Mouse (Mus musculus): ENCODE measurements around the gene Lrmda. TPM values are rescaled to one million over a fixed set of nuclear protein-coding genes. Genes with fewer than 3 reads are reported as not detected.

Lrmda gene
- polyA plus RNA-seq, 1 experiment from 2014 or later, result 0.80 TPM

GRCm38 (mm10) chr14:22036338-22036737 is 16.8 kb downstream of the Lrmda start:
- no peaks in the 10 kb centered on the region for H3K9me3 ChIP-seq (ENCODE audit: control insufficient read depth, low read length)
- H3K9ac ChIP-seq (ENCODE audit: low read depth, low read length), result no peak overlapping the region
- ATAC-seq, result no peak
- whole genome bisulfite sequencing, result 28% methylated on average over 6 of the region's 6 CpGs
- peaks cover 17% of the 10 kb centered on the region for H3K4me1 ChIP-seq (ENCODE audit: control insufficient read depth, insufficient read depth, low read depth, low read length)
- H3K4me3 ChIP-seq (ENCODE audit: low read length), result no peak overlapping the region
- no peaks in the 10 kb centered on the region for H3K36me3 ChIP-seq (ENCODE audit: control insufficient read depth, insufficient read depth, low read length)
- no peak overlapping the region for H3K27ac ChIP-seq (ENCODE audit: low read depth, low read length)
- no peak overlapping the region for H3K4me2 ChIP-seq (ENCODE audit: low read length)
- H3K27me3 ChIP-seq (replicated peaks; ENCODE audit: control insufficient read depth, insufficient read depth, low read length), result peaks cover 2% of the 10 kb centered on the region

DNA sequence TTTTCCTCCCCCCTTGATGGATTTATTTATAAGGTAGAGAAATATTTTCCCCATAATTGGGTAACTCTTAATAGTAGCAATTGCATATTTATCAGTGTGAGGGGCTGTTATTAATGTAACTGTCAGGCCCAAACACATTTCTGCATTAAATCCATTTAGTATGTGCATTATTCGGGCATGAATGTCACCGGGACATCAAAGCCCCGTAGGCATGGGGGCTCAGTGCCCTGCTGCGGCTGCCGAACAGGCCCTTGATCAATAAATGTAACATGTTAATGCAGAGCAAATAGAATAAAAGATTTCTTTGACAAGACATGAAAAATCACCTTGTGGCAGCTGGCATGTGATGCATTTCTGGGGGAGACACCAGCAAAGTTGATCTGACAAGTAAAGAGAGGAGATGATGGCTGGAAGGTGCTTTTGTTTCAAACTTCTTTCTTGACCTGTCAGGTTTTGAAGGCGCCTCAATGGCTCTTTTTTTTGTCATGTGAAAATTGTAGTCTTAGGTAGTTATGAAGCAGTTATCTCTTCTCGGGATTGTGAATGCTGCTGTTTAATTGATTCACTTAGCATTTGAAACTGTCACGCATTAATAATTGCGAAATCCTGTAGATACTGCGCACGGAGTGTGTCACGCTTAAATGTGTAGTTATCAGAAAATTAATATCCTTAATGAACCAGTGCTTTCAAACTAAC is 17.4 kb downstream of the Lrmda start:
- no peak overlapping the region for H3K9ac ChIP-seq (ENCODE audit: low read depth, low read length)
- H3K4me1 ChIP-seq (ENCODE audit: control insufficient read depth, insufficient read depth, low read depth, low read length), result peaks cover 17% of the 10 kb centered on the region
- H3K27ac ChIP-seq (ENCODE audit: low read depth, low read length), result no peak overlapping the region
- H3K27me3 ChIP-seq (replicated peaks; ENCODE audit: control insufficient read depth, insufficient read depth, low read length), result peaks cover 2% of the 10 kb centered on the region
- 34% methylated on average over 12 of the region's 12 CpGs for WGBS
- H3K4me2 ChIP-seq (ENCODE audit: low read length), result peak overlapping the region; percentile 39
- no peaks in the 10 kb centered on the region for H3K9me3 ChIP-seq (ENCODE audit: control insufficient read depth, low read length)
- no peak for ATAC-seq
- H3K36me3 ChIP-seq (ENCODE audit: control insufficient read depth, insufficient read depth, low read length), result no peaks in the 10 kb centered on the region
- no peak overlapping the region for H3K4me3 ChIP-seq (ENCODE audit: low read length)

GRCm38 (mm10) chr14:22037498-22038131 is 18.1 kb downstream of the Lrmda start:
- Histone ChIP-seq H3K4me2 (ENCODE audit: low read length) (peak overlapping the region; percentile 39), H3K9me3 (ENCODE audit: control insufficient read depth, low read length) (no peaks in the 10 kb centered on the region), H3K4me1 (ENCODE audit: control insufficient read depth, insufficient read depth, low read depth, low read length) (peaks cover 17% of the 10 kb centered on the region), H3K27me3 (replicated peaks; ENCODE audit: control insufficient read depth, insufficient read depth, low read length) (peaks cover 2% of the 10 kb centered on the region), H3K4me3 (ENCODE audit: low read length) (no peak overlapping the region), H3K27ac (ENCODE audit: low read depth, low read length) (no peak overlapping the region), H3K36me3 (ENCODE audit: control insufficient read depth, insufficient read depth, low read length) (no peaks in the 10 kb centered on the region), H3K9ac (ENCODE audit: low read depth, low read length) (no peak overlapping the region)
- ATAC-seq, result no peak
- 25% methylated on average over 16 of the region's 16 CpGs for WGBS

- Histone ChIP-seq H3K9ac (ENCODE audit: low read depth, low read length) (no peak overlapping the region), H3K4me1 (ENCODE audit: control insufficient read depth, insufficient read depth, low read depth, low read length) (peaks cover 13% of the 10 kb centered on the region), H3K36me3 (ENCODE audit: control insufficient read depth, insufficient read depth, low read length) (no peaks in the 10 kb centered on the region), H3K9me3 (ENCODE audit: control insufficient read depth, low read length) (no peaks in the 10 kb centered on the region), H3K4me3 (ENCODE audit: low read length) (no peak overlapping the region), H3K27me3 (replicated peaks; ENCODE audit: control insufficient read depth, insufficient read depth, low read length) (peaks cover 2% of the 10 kb centered on the region), H3K4me2 (ENCODE audit: low read length) (no peak overlapping the region), H3K27ac (ENCODE audit: low read depth, low read length) (no peak overlapping the region)
- no peak for ATAC-seq
- WGBS, result 91% methylated on average over 6 of the region's 6 CpGs
Measured at GRCm38 (mm10) chr14:22042146-22042545, 22.6 kb downstream of the Lrmda start.

GRCm38 (mm10) chr14:22043420-22043819 is 23.9 kb downstream of the Lrmda start:
- Histone ChIP-seq H3K9ac (ENCODE audit: low read depth, low read length) (no peak overlapping the region), H3K4me2 (ENCODE audit: low read length) (no peak overlapping the region)
- 70% methylated on average over 5 of the region's 5 CpGs for WGBS

GRCm38 (mm10) chr14:22046262-22046856 is 26.8 kb downstream of the Lrmda start:
- Histone ChIP-seq H3K36me3 (ENCODE audit: control insufficient read depth, insufficient read depth, low read length) (no peaks in the 10 kb centered on the region), H3K4me1 (ENCODE audit: control insufficient read depth, insufficient read depth, low read depth, low read length) (no peaks in the 10 kb centered on the region), H3K27ac (ENCODE audit: low read depth, low read length) (no peak overlapping the region), H3K9ac (ENCODE audit: low read depth, low read length) (no peak overlapping the region), H3K4me3 (ENCODE audit: low read length) (no peak overlapping the region), H3K27me3 (replicated peaks; ENCODE audit: control insufficient read depth, insufficient read depth, low read length) (no peaks in the 10 kb centered on the region), H3K9me3 (ENCODE audit: control insufficient read depth, low read length) (no peaks in the 10 kb centered on the region), H3K4me2 (ENCODE audit: low read length) (no peak overlapping the region)
- no peak for ATAC-seq
- WGBS, result 65% methylated on average over 10 of the region's 10 CpGs

More at GRCm38 (mm10) chr14:22043420-22043819, 23.9 kb downstream of the Lrmda start:
- Histone ChIP-seq H3K4me3 (ENCODE audit: low read length) (no peak overlapping the region), H3K9me3 (ENCODE audit: control insufficient read depth, low read length) (no peaks in the 10 kb centered on the region), H3K27ac (ENCODE audit: low read depth, low read length) (no peak overlapping the region), H3K27me3 (replicated peaks; ENCODE audit: control insufficient read depth, insufficient read depth, low read length) (peaks cover 2% of the 10 kb centered on the region), H3K4me1 (ENCODE audit: control insufficient read depth, insufficient read depth, low read depth, low read length) (peaks cover under 1% of the 10 kb centered on the region), H3K36me3 (ENCODE audit: control insufficient read depth, insufficient read depth, low read length) (no peaks in the 10 kb centered on the region)
- no peak for ATAC-seq

GRCm38 (mm10) chr14:22048068-22048899 is 28.8 kb downstream of the Lrmda start:
- ATAC-seq, result no peak
- Histone ChIP-seq H3K4me2 (ENCODE audit: low read length) (no peak overlapping the region), H3K36me3 (ENCODE audit: control insufficient read depth, insufficient read depth, low read length) (no peaks in the 10 kb centered on the region), H3K27me3 (replicated peaks; ENCODE audit: control insufficient read depth, insufficient read depth, low read length) (no peaks in the 10 kb centered on the region), H3K9me3 (ENCODE audit: control insufficient read depth, low read length) (no peaks in the 10 kb centered on the region), H3K4me1 (ENCODE audit: control insufficient read depth, insufficient read depth, low read depth, low read length) (no peaks in the 10 kb centered on the region), H3K9ac (ENCODE audit: low read depth, low read length) (no peak overlapping the region), H3K4me3 (ENCODE audit: low read length) (no peak overlapping the region), H3K27ac (ENCODE audit: low read depth, low read length) (no peak overlapping the region)
- WGBS, result 90% methylated on average over 18 of the region's 18 CpGs

DNA sequence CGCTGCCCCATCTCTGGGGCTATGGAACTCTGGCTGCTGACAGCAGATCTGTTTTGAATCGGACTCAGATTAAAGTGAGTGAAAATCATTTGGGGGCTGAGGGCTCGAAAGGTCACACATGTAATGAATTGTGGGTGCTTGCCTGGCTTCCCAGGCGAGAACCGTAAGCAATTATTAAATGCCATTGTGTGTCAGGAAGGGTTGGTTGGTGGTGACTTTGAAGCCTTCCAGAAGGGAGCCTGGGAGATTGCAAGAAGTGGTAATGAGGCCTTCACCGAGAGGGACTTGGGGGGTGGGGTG is 29.3 kb downstream of the Lrmda start:
- H3K4me1 ChIP-seq (ENCODE audit: control insufficient read depth, insufficient read depth, low read depth, low read length), result no peaks in the 10 kb centered on the region
- H3K4me2 ChIP-seq (ENCODE audit: low read length), result no peak overlapping the region
- H3K36me3 ChIP-seq (ENCODE audit: control insufficient read depth, insufficient read depth, low read length), result no peaks in the 10 kb centered on the region
- WGBS, result 80% methylated on average over 6 of the region's 6 CpGs
- no peaks in the 10 kb centered on the region for H3K27me3 ChIP-seq (replicated peaks; ENCODE audit: control insufficient read depth, insufficient read depth, low read length)
- no peak overlapping the region for H3K27ac ChIP-seq (ENCODE audit: low read depth, low read length)
- H3K9ac ChIP-seq (ENCODE audit: low read depth, low read length), result no peak overlapping the region
- no peak overlapping the region for H3K4me3 ChIP-seq (ENCODE audit: low read length)
- no peaks in the 10 kb centered on the region for H3K9me3 ChIP-seq (ENCODE audit: control insufficient read depth, low read length)
- no peak for ATAC-seq

- no peaks in the 10 kb centered on the region for H3K36me3 ChIP-seq (ENCODE audit: control insufficient read depth, insufficient read depth, low read length)
- WGBS, result 80% methylated on average over 1 of the region's 1 CpGs
- no peak for ATAC-seq
- no peak overlapping the region for H3K27ac ChIP-seq (ENCODE audit: low read depth, low read length)
- no peak overlapping the region for H3K4me2 ChIP-seq (ENCODE audit: low read length)
- no peak overlapping the region for H3K9ac ChIP-seq (ENCODE audit: low read depth, low read length)
- H3K9me3 ChIP-seq (ENCODE audit: control insufficient read depth, low read length), result no peaks in the 10 kb centered on the region
- no peak overlapping the region for H3K4me3 ChIP-seq (ENCODE audit: low read length)
- H3K27me3 ChIP-seq (replicated peaks; ENCODE audit: control insufficient read depth, insufficient read depth, low read length), result no peaks in the 10 kb centered on the region
- no peaks in the 10 kb centered on the region for H3K4me1 ChIP-seq (ENCODE audit: control insufficient read depth, insufficient read depth, low read depth, low read length)
Measured at GRCm38 (mm10) chr14:22049282-22049681, 29.8 kb downstream of the Lrmda start.
